Mouse (Mus musculus): Measurements from ENCODE around the gene Sntg2.

The Sntg2 gene

DNA sequence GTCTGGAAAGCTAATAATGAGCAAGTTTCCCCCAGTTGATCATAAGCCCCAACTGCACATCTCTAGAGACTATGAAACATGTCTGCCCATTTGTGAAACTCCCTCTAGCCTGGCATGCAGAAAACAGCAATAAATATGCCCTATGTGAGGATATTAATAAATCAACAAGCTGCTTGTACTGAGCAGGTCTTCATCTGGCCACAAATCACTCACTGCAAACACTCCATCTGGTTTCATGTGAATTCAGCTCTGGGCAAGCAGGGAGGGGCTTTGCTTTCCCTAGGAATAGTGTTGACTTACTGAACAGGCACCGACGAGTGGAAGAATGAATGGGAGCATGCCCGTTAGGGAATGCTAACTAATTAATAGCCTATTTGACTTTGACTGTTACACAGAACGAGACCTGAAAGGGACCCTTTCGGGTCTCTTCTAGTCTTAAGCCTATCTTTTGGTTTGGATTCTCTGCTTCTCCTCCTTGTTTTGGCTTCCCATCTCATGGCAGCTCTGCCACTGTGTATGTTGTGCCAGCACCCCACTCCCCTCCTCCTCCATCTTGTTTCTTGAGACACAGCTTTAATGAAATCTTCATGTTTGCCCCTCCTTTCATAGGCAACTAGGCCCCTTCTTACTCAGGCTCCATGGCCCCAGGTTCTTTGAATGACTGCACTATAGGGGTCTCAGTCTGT is 86.1 kb downstream of the Sntg2 start:
- no peak for DNase-seq (ENCODE audit: extremely low read depth, insufficient read length, low spot score)

GRCm38 (mm10) chr12:30283741-30284140 is 89.4 kb downstream of the Sntg2 start:
- no peak for DNase-seq (ENCODE audit: extremely low read depth, insufficient read length, low spot score)

DNA sequence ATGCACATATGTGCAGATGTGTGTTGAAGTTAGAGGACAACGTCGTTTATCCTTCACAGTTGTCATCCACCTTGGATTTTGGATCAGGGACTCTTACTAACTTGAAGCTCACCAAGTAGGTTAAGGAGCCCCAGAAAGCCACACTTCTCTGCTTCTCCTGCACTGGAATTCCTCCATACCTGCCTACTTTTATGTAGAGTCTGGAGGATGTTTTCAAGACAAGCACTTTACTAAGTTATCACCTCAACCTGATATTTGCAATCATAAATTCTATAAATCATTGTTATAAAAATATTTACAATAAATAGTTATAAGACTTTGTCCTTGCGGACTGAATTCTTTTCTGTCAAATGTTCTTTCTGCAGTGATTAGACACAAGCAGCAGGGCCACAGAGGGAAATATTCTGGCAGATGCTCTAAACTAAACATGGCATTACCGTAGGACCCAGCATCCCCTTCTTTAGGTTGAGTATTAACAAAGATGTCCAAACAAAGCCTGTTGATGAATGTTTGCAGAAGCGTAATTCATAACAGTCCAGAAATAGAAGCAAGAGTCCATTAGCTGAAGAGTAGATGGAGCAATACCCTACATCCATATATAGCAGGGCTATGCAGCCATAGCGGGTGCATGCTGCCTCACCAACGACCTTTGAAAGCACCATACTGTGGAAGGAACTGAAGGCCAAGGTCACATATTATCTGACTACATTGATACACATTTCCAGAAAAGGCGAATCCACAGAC is 100.8 kb downstream of the Sntg2 start:
- no peak for DNase-seq (ENCODE audit: extremely low read depth, insufficient read length, low spot score)

DNA sequence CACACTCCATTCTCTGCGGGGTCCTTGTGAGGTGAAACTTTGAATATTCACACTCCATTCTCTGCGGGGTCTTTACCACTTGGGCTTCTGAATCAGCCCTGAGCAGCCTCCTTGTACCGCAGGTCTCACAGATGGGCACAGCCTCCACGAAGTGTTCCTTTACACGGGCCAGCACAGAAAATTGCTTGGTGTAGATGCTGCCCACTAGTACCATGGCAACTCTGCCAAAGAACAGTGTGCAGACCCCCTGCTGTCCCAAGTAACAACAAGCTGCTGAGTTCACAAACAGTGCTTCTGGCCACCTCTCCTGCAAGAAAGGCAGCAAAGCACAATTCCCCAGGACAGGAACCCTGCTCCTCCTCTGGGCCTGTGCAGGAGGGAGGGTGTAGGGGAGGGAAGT is 109.0 kb downstream of the Sntg2 start:
- no peak for DNase-seq (ENCODE audit: extremely low read depth, insufficient read length, low spot score)

GRCm38 (mm10) chr12:30261187-30261586 is 112.0 kb downstream of the Sntg2 start:
- no peak for DNase-seq (ENCODE audit: extremely low read depth, insufficient read length, low spot score)

DNA sequence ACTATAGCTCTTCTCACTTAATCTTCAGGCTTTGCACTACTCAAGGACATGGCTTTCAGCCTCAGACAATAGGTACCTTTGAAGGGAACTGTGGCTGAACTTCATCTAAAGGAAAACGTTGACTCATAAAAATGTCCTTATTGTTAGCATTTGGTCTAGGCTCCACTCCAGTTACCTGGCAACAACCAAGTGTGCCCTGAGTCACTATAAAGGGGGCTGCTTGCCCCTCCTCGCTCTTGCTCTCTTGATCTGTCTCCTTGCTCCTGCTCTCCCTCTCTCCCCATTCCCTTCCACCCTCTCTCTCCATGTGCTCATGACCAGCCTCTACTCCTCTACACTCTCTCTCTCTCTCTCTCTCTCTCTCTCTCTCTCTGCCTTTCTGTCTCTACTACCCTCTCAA is 114.5 kb downstream of the Sntg2 start:
- DNase-seq (ENCODE audit: extremely low read depth, insufficient read length, low spot score), result no peak

DNA sequence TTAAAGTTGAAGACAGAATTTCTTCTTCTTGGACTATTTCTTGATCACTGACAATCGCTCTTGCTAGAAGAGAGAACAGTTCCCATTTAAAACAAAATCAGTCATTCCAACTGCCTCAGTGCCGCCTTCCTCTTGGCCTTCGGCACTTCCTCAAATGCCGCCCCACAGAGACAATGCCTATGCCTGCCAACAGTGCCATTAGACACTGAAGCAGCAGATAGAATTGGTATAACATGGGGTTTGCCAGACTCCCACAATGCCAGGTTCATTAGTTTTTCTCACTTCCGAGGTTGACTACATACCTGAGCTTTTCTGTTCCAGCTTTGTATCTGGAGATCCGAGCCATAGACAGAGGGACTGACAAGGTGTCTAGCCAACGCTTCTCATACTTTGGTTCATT is 115.5 kb downstream of the Sntg2 start:
- DNase-seq (ENCODE audit: extremely low read depth, insufficient read length, low spot score), result no peak

GRCm38 (mm10) chr12:30256207-30256606 is 117.0 kb downstream of the Sntg2 start:
- DNase-seq (ENCODE audit: extremely low read depth, insufficient read length, low spot score), result no peak

- no peak for DNase-seq (ENCODE audit: extremely low read depth, insufficient read length, low spot score)
Observed at GRCm38 (mm10) chr12:30254581-30254980, 118.6 kb downstream of the Sntg2 start.

DNA sequence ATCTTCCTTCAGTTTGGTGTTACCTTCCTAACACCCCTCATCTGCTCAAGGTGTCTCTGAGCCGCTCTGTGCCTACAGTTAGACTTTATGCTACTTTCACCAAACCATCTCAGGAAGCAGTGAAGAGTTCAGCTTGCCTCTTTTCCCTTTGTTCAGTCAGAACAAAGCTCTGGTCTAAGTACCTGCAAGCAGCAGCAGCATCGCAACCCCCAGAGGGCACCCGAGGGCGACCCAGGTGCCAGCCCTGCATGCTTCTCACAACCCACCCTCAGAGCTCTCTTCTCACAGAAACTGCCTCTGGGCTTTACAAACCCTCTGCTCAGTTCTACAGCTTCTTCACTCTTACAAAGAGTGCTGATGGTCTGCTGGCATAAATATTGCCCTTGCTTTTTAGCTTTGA is 120.8 kb downstream of the Sntg2 start:
- no peak for DNase-seq (ENCODE audit: extremely low read depth, insufficient read length, low spot score)

- DNase-seq (ENCODE audit: extremely low read depth, insufficient read length, low spot score), result no peak
Observed at GRCm38 (mm10) chr12:30251283-30251829, 121.8 kb downstream of the Sntg2 start.

DNA sequence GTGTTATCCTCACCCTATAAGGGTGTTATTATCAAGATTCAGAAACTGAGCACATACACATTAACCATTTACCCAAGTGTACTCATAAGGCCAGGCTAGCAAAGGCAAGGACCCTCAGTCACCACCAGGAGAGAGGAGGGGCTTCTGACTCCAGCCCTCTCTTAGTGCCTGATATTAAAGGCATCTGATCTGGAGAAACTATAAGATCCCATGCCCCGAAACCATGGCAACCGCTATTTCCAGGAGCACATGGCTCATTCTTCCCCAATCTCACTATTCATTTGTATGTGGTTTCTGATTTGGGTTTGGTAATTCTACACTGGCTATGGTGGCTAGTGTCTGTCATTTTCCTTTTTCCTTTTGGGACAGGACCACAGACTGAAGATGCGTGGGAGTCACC is 124.1 kb downstream of the Sntg2 start:
- DNase-seq (ENCODE audit: extremely low read depth, insufficient read length, low spot score), result no peak

- DNase-seq (ENCODE audit: extremely low read depth, insufficient read length, low spot score), result no peak
Observed at GRCm38 (mm10) chr12:30246286-30246945, 126.8 kb downstream of the Sntg2 start.

GRCm38 (mm10) chr12:30244194-30244593 is 129.0 kb downstream of the Sntg2 start:
- no peak for DNase-seq (ENCODE audit: extremely low read depth, insufficient read length, low spot score)

- DNase-seq (ENCODE audit: extremely low read depth, insufficient read length, low spot score), result no peak
Observed at GRCm38 (mm10) chr12:30240891-30241290, 132.3 kb downstream of the Sntg2 start.

DNA sequence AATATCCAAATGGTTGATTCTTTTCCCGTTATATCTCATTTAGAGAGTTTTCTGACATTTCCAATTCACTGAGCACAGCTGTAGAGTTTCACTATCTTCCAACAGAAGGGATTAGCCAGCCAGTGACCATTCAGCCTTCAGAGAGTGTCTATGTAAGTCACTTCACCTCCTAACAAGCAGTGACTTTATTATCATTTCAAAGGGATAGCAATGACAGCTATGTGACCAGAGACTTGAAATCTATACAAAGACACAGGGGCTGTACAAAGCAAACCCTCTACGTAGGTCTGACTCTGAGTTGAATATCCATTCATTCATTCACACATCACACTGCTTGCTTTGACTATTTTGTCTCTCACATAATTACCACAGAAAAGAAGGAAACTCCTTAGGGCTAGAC is 138.2 kb downstream of the Sntg2 start:
- DNase-seq (ENCODE audit: extremely low read depth, insufficient read length, low spot score), result no peak

DNA sequence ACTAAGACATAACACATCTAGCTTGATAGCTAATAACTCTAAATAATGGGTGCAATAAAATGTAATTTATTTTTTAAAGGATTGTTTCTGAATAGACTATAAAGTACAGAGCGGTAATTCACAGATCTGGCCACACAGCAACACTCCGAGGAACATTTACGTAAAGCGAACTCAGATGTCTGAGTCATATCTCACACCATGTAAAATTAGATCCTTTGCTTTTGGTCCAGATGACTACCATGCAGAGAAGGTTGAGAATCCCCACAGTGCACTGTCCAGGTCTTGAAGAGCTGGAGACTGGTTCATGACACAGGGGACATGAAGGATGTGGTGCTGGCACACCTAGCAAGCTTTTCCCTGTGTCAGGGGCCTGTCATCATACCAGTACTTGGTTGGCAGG is 145.2 kb downstream of the Sntg2 start:
- no peak for DNase-seq (ENCODE audit: extremely low read depth, insufficient read length, low spot score)

DNA sequence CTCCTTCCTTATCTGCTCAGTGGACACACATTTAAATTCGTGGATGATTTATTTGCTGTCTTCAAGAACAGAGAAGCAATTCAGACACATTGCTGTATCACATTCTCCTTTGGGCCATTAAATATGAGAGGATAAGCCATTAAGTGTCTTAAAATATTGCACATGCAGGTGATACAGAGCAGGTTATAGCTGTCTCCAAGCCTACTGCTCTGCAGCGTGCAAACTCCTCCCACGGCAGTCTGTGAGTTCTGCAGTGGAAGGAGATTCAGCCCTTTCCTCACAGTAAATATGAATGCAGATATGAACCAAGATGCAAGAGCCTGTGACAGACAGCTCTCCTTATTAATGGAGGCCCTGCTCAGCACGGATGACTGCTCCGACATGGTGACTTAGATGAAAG is 146.9 kb downstream of the Sntg2 start:
- no peak for DNase-seq (ENCODE audit: extremely low read depth, insufficient read length, low spot score)

DNA sequence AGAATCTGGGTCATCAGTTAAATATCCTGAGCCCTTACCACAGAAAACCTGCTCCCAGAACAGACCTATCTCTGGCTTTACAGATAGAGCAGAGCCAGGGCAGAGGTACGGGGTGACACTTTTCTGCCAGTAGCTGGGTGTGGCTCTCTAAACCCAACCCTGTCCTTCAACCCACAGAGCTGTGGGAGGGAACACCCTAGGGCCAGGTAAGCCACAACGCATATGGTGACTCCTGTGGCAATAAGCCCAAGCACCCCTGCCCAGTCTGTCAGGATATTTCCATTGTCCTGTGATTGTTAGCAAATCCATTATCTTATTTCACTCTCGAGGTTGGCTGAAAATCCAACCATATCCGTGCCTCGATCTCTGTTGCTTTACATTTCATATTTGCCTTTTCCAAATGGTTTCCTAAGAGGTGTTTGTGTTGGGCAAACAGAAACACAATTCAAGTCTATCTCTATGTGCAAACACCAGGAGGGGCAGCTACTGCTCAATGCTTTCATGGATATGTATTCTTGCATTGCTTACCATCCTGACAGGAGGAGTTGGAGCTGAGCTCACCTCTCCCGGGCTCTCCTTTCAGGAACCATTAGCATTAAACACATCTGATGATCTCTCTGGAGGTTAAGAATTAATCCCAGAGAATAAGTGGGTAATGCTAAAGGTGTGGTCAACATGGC is 156.3 kb downstream of the Sntg2 start:
- no peak for DNase-seq (ENCODE audit: extremely low read depth, insufficient read length, low spot score)

GRCm38 (mm10) chr12:30214761-30215160 is 158.4 kb downstream of the Sntg2 start:
- DNase-seq (ENCODE audit: extremely low read depth, insufficient read length, low spot score), result no peak

DNA sequence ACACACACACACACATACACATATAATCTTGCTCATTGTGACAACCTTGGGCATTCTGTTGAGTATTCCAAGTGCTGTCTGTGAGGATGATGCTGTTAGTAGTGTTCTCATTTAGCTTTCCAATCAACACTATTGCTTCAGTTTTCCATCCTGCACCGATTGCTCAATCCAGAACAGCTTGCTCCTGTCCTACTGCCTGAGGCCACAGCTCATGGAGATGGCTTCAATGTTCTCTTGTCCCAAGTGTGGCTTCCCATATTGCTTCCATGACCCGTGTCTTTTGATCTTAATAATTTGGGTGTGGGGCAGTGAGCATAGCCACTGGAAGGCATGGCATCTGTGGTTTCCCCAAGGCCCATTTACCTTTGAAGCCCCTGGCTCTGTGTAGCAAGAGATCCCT is 162.8 kb downstream of the Sntg2 start:
- DNase-seq (ENCODE audit: extremely low read depth, insufficient read length, low spot score), result no peak

Data from 3134 (cell line).